Mouse (Mus musculus): Measurements from ENCODE around the gene D130043K22Rik. TPM values are rescaled to one million over a fixed set of nuclear protein-coding genes. Genes with fewer than 3 reads are reported as not detected.

The D130043K22Rik gene
- total RNA-seq, 1 experiment = 0.31 TPM

DNA sequence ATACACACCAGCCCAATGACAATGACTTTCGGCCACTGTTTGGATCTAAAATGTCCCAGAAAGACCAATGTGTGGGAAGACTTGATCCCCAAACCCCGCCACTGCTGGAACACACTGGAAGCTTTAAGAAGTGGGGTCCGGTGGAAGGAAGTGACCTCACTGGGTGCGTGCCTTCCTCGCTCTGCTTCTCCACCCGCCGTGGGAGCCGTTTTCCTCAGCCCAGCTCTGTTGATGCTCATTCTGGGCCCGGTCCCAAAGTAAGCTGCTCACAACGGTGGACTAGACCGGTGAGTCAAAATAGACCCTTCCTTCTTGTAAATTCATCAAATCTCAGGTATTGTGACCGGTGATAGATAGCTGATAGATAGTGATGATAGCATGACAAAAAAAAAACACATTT lies 60.5 kb downstream of the D130043K22Rik start:
- H3K4me3 ChIP-seq (ENCODE audit: insufficient read depth in 1 of 2, low read depth in 1 of 2, low read length in 2 of 2, poor library complexity in 1 of 2, severe bottlenecking in 1 of 2) = no peak overlapping the region
- TF ChIP-seq ZC3H11A (IDR thresholded peaks at IDR 0.05; ENCODE audit: borderline replicate concordance, low read depth, low read length) (no peak), CHD2 (IDR thresholded peaks at IDR 0.05; ENCODE audit: low read depth, low read length) (no peak), ZNF384 (IDR thresholded peaks at IDR 0.05; ENCODE audit: low read depth, low read length) (no peak), HCFC1 (IDR thresholded peaks at IDR 0.05; ENCODE audit: borderline replicate concordance, insufficient read depth, low read length) (no peak), MAFK (IDR thresholded peaks at IDR 0.05; ENCODE audit: insufficient read depth, low read depth, low read length) (no peak)
- in situ Hi-C loops (cut with MboI; ENCODE audit: low sequenced_read_pairs in 2 of 2, unreplicated experiment in 2 of 2) = no loop called here
- no peak overlapping the region for H3K9ac ChIP-seq (ENCODE audit: insufficient read depth, low read depth, low read length, poor library complexity, severe bottlenecking)
- no peaks in the 10 kb centered on the region for H3K36me3 ChIP-seq (ENCODE audit: control insufficient read depth, insufficient read depth, low read length, poor library complexity, severe bottlenecking)
- no peaks in the 10 kb centered on the region for H3K9me3 ChIP-seq (ENCODE audit: control insufficient read depth, insufficient read depth, low read depth, low read length)
- H3K27ac ChIP-seq (ENCODE audit: insufficient read depth, low read depth, low read length, poor library complexity, severe bottlenecking) = no peak overlapping the region
- DNase-seq (ENCODE audit: low read depth, low spot score) = no peak
- H3K4me1 ChIP-seq (ENCODE audit: control insufficient read depth in 2 of 2, insufficient read depth in 2 of 2, low read length in 2 of 2, poor library complexity in 1 of 2) = peaks cover 2 to 18% of the 10 kb centered on the region in 2 experiments; a peak in 2 of 4 replicates

DNA sequence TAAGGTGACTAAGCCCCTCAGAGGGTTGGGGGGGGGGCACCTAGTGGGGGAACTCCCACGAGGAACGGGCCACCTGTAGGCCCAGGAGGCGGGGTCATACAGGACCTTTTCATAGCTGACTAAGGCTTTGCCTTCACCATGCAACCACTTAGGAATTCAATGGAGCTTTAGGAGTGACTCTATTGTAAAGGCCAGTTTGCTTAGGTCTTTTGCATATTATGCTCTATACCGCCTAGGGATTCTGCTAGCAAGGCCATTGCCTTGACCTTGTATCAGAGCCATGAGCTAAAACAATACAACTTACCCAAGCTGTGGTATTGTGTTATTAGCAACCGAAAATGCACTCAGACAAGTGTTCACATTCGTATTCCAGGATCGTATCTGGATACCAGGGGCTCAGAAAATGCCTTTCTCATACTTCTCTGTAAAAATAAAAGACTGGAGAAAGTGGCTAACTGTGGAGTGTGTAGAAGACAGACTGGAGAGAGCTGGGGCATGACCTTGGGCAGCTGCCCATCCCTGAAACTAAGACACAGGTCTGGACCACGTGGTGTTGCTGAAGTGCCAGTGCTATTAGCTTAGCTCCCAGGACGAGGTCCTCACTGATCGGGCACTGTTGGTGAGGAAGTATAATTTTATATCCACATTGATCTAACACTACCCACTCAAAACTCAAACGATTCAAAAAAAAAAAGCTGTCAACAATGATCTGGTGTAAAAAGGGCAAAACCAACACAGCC lies 62.1 kb downstream of the D130043K22Rik start:
- Histone ChIP-seq H3K4me3 (ENCODE audit: insufficient read depth in 1 of 2, low read depth in 1 of 2, low read length in 2 of 2, poor library complexity in 1 of 2, severe bottlenecking in 1 of 2) (no peak overlapping the region), H3K9me3 (ENCODE audit: control insufficient read depth, insufficient read depth, low read depth, low read length) (no peaks in the 10 kb centered on the region), H3K36me3 (ENCODE audit: control insufficient read depth, insufficient read depth, low read length, poor library complexity, severe bottlenecking) (no peaks in the 10 kb centered on the region), H3K27ac (ENCODE audit: insufficient read depth, low read depth, low read length, poor library complexity, severe bottlenecking) (no peak overlapping the region), H3K9ac (ENCODE audit: insufficient read depth, low read depth, low read length, poor library complexity, severe bottlenecking) (no peak overlapping the region), H3K4me1 (ENCODE audit: control insufficient read depth in 2 of 2, insufficient read depth in 2 of 2, low read length in 2 of 2, poor library complexity in 1 of 2) (peaks cover 2 to 16% of the 10 kb centered on the region in 2 experiments; a peak in 3 of 4 replicates)
- in situ Hi-C loops (cut with MboI; ENCODE audit: low sequenced_read_pairs in 2 of 2, unreplicated experiment in 2 of 2) = no loop called here
- DNase-seq (ENCODE audit: low read depth, low spot score) = no peak
- TF ChIP-seq MAFK (IDR thresholded peaks at IDR 0.05; ENCODE audit: insufficient read depth, low read depth, low read length) (no peak), HCFC1 (IDR thresholded peaks at IDR 0.05; ENCODE audit: borderline replicate concordance, insufficient read depth, low read length) (no peak), ZNF384 (IDR thresholded peaks at IDR 0.05; ENCODE audit: low read depth, low read length) (no peak), ZC3H11A (IDR thresholded peaks at IDR 0.05; ENCODE audit: borderline replicate concordance, low read depth, low read length) (no peak), CHD2 (IDR thresholded peaks at IDR 0.05; ENCODE audit: low read depth, low read length) (no peak)

DNA sequence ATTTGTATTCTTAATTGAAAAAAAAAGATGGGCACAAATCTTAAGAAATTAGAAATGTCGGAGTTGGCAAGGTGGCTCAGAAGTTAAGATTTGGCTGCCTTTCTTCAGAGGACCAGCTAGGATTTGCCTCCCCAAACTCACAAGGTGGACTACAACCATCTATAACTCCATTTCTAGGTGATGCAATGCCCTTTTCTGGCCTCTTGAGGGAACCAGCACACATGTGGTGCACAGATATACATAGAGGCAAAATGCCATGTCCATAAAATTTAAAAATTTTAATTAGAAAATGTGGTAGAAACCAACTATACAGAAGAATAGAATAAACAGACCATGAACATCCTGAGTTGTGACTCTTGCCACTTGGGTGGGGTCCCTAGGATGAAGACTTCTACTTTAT lies 64.2 kb downstream of the D130043K22Rik start:
- Histone ChIP-seq H3K36me3 (ENCODE audit: control insufficient read depth, insufficient read depth, low read length, poor library complexity, severe bottlenecking) (no peaks in the 10 kb centered on the region), H3K9me3 (ENCODE audit: control insufficient read depth, insufficient read depth, low read depth, low read length) (no peaks in the 10 kb centered on the region), H3K27ac (ENCODE audit: insufficient read depth, low read depth, low read length, poor library complexity, severe bottlenecking) (no peak overlapping the region), H3K4me3 (ENCODE audit: insufficient read depth in 1 of 2, low read depth in 1 of 2, low read length in 2 of 2, poor library complexity in 1 of 2, severe bottlenecking in 1 of 2) (no peak overlapping the region), H3K9ac (ENCODE audit: insufficient read depth, low read depth, low read length, poor library complexity, severe bottlenecking) (no peak overlapping the region), H3K4me1 (ENCODE audit: control insufficient read depth in 2 of 2, insufficient read depth in 2 of 2, low read length in 2 of 2, poor library complexity in 1 of 2) (peaks cover 0 to 14% of the 10 kb centered on the region in 2 experiments; a peak in 3 of 4 replicates)
- in situ Hi-C loops (cut with MboI; ENCODE audit: low sequenced_read_pairs in 2 of 2, unreplicated experiment in 2 of 2) = no loop called here
- TF ChIP-seq MAFK (IDR thresholded peaks at IDR 0.05; ENCODE audit: insufficient read depth, low read depth, low read length) (no peak), ZNF384 (IDR thresholded peaks at IDR 0.05; ENCODE audit: low read depth, low read length) (no peak), ZC3H11A (IDR thresholded peaks at IDR 0.05; ENCODE audit: borderline replicate concordance, low read depth, low read length) (no peak), CHD2 (IDR thresholded peaks at IDR 0.05; ENCODE audit: low read depth, low read length) (no peak), HCFC1 (IDR thresholded peaks at IDR 0.05; ENCODE audit: borderline replicate concordance, insufficient read depth, low read length) (no peak)
- DNase-seq (ENCODE audit: low read depth, low spot score) = no peak

DNA sequence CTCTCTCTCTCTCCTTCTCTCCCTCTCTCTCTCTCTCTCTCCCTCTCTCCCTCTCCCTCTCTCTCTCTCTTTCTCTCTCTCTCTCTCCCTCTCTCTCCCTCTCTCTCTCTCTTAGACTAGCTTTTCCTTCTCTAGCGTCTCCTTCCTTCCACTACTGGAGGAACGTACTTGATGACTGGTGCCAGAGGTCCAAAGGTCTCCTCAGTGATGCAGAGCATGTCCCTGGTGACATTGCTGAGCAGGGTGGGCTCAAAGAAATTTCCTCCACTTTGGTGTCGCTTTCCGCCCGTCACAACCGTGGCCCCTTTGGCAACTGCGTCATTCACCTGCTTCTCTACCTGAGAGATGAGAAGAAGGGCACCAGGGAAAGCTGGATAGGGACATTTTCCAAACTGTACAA lies 68.6 kb downstream of the D130043K22Rik start:
- no peak overlapping the region for H3K27ac ChIP-seq (ENCODE audit: insufficient read depth, low read depth, low read length, poor library complexity, severe bottlenecking)
- no peak overlapping the region for H3K4me3 ChIP-seq (ENCODE audit: insufficient read depth in 1 of 2, low read depth in 1 of 2, low read length in 2 of 2, poor library complexity in 1 of 2, severe bottlenecking in 1 of 2)
- H3K36me3 ChIP-seq (ENCODE audit: control insufficient read depth, insufficient read depth, low read length, poor library complexity, severe bottlenecking) = no peaks in the 10 kb centered on the region
- in situ Hi-C loops (cut with MboI; ENCODE audit: low sequenced_read_pairs in 2 of 2, unreplicated experiment in 2 of 2) = no loop called here
- H3K4me1 ChIP-seq (ENCODE audit: control insufficient read depth in 2 of 2, insufficient read depth in 2 of 2, low read length in 2 of 2, poor library complexity in 1 of 2) = peaks cover 0 to 4% of the 10 kb centered on the region in 2 experiments; a peak in 2 of 4 replicates
- no peak for DNase-seq (ENCODE audit: low read depth, low spot score)
- no peaks in the 10 kb centered on the region for H3K9me3 ChIP-seq (ENCODE audit: control insufficient read depth, insufficient read depth, low read depth, low read length)
- TF ChIP-seq MAFK (IDR thresholded peaks at IDR 0.05; ENCODE audit: insufficient read depth, low read depth, low read length) = no peak
- TF ChIP-seq ZC3H11A (IDR thresholded peaks at IDR 0.05; ENCODE audit: borderline replicate concordance, low read depth, low read length) = no peak
- no peak for TF ChIP-seq CHD2 (IDR thresholded peaks at IDR 0.05; ENCODE audit: low read depth, low read length)
- TF ChIP-seq ZNF384 (IDR thresholded peaks at IDR 0.05; ENCODE audit: low read depth, low read length) = no peak
- no peak for TF ChIP-seq HCFC1 (IDR thresholded peaks at IDR 0.05; ENCODE audit: borderline replicate concordance, insufficient read depth, low read length)
- no peak overlapping the region for H3K9ac ChIP-seq (ENCODE audit: insufficient read depth, low read depth, low read length, poor library complexity, severe bottlenecking)
